Mouse (Mus musculus) ES-E14 (cell line): ENCODE results near the gene Hspb7. TPM values are rescaled to one million over a fixed set of nuclear protein-coding genes. Genes with fewer than 3 reads are reported as not detected.
A peak's percentile ranks its signal among the peaks of the same experiment; 100 is the strongest.

ENCODE experiments used
- DNase-seq: peaks from one replicate; pipeline ENCODE4 v3.0.0-alpha.2; 2013; ENCODE audit warnings: low read depth, low spot score
- H3K27ac ChIP-seq: 2 replicates; pipeline ENCODE4 v1.5.1; 2012; ENCODE audit warnings: low read depth, mild to moderate bottlenecking, low read length, moderate library complexity, mixed read lengths; ENCODE audit not compliant: poor library complexity, insufficient read depth, severe bottlenecking
- H3K36me3 ChIP-seq: 2 replicates; pipeline ENCODE4 v1.6.1; 2012; ENCODE audit warnings: mild to moderate bottlenecking, low read length, moderate library complexity, mixed read lengths; ENCODE audit not compliant: control insufficient read depth, poor library complexity, insufficient read depth, severe bottlenecking
- H3K4me1 ChIP-seq, 2 experiments: fragments of 150-350 bp in 1 of 2; sonication (generic) in 1 of 2; 2 replicates each; pipeline ENCODE4 v1.6.1; 2012; ENCODE audit warnings: low read length in 2 of 2, mild to moderate bottlenecking in 1 of 2, mixed read lengths in 1 of 2; ENCODE audit not compliant: control insufficient read depth in 2 of 2, insufficient read depth in 2 of 2, poor library complexity in 1 of 2
- H3K4me3 ChIP-seq, 2 experiments: fragments of 150-350 bp in 1 of 2; sonication (generic) in 1 of 2; 2 replicates each; pipeline ENCODE4 v1.5.1; 2012; ENCODE audit warnings: low read length in 2 of 2, low read depth in 1 of 2, mild to moderate bottlenecking in 1 of 2, mixed read lengths in 1 of 2; ENCODE audit not compliant: insufficient read depth in 1 of 2, poor library complexity in 1 of 2, severe bottlenecking in 1 of 2
- H3K9ac ChIP-seq: 2 replicates; pipeline ENCODE4 v1.6.1; 2012; ENCODE audit warnings: low read depth, mild to moderate bottlenecking, low read length, mixed read lengths; ENCODE audit not compliant: poor library complexity, insufficient read depth, severe bottlenecking
- H3K9me3 ChIP-seq: fragments of 150-350 bp; sonication (generic); 2 replicates; pipeline ENCODE4 v1.6.1; 2012; ENCODE audit warnings: low read depth, mild to moderate bottlenecking, low read length; ENCODE audit not compliant: control insufficient read depth, insufficient read depth
- CHD2 ChIP-seq: IDR thresholded peaks from 2 replicates; pipeline ENCODE4 v1.6.1; 2014; ENCODE audit warnings: mild to moderate bottlenecking, low read depth, low read length, inconsistent platforms
- HCFC1 ChIP-seq: IDR thresholded peaks from 2 replicates; pipeline ENCODE4 v1.6.1; 2012; ENCODE audit warnings: low read length, inconsistent platforms, borderline replicate concordance; ENCODE audit not compliant: insufficient read depth
- MAFK ChIP-seq: IDR thresholded peaks from 2 replicates; pipeline ENCODE4 v1.6.1; 2014; ENCODE audit warnings: mild to moderate bottlenecking, low read depth, low read length, inconsistent platforms; ENCODE audit not compliant: insufficient read depth
- ZC3H11A ChIP-seq: IDR thresholded peaks from 2 replicates; pipeline ENCODE4 v1.6.1; 2012; ENCODE audit warnings: low read depth, mild to moderate bottlenecking, inconsistent platforms, low read length, borderline replicate concordance
- ZNF384 ChIP-seq: IDR thresholded peaks from 2 replicates; pipeline ENCODE4 v1.6.1; 2012; ENCODE audit warnings: low read depth, low read length, inconsistent platforms
- in situ Hi-C, 2 experiments: fragments of 600-800 bp; cut with MboI; formaldehyde crosslinking; loops; one replicate each; pipeline ENCODE4 v1.15.1; 2025; ENCODE audit warnings: low sequenced_read_pairs in 2 of 2, inconsistent platforms in 1 of 2; ENCODE audit not compliant: unreplicated experiment in 2 of 2
- total RNA-seq: library from RNA; depleted of rRNA; stranded (reverse); fragments of 300-350 nt; gene quantifications from 2 replicates; pipeline ENCODE4 v1.2.3, GENCODE M21; 2012

The Hspb7 gene
- total RNA-seq, 1 experiment = not detected

DNA sequence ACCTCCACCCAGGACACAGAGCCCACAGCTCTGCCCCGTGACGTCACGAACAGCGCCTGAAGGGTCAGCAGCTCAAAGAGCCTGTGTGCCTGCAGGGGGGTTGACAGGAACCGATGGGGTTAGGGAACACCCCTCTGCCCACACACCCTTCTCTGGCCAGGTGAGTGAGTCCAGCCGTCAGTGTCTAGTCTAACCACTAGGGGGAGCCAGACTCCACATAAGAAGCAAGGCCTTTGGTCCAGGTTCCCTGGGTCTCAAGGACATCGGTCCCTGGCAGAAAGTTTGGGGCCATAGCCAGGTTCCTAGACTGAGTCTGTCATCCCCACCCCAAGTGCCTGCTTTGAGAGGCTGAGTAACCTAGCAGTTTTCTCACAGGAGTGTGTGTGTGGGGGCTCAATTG is 35.3 kb upstream of the Hspb7 start:
- Histone ChIP-seq H3K9me3 (no peaks in the 10 kb centered on the region), H3K9ac (no peak overlapping the region), H3K36me3 (no peaks in the 10 kb centered on the region), H3K4me1 (peaks cover 1 to 16% of the 10 kb centered on the region in 2 experiments; a peak in 3 of 4 replicates), H3K4me3 (no peak overlapping the region), H3K27ac (no peak overlapping the region)
- DNase-seq = peak; percentile 83
- TF ChIP-seq ZC3H11A = peak; percentile 41; the same call in 1 of the 2 replicates
- no peak for TF ChIP-seq MAFK
- TF ChIP-seq ZNF384 = peak; percentile 54; the same call in 1 of the 2 replicates
- in situ Hi-C loops = no loop called here

- no peaks in the 10 kb centered on the region for H3K36me3 ChIP-seq
- in situ Hi-C loops = no loop called here
- no peak for TF ChIP-seq MAFK
- TF ChIP-seq HCFC1 = no peak
- no peak for TF ChIP-seq CHD2
- no peak for TF ChIP-seq ZC3H11A
- no peak for TF ChIP-seq ZNF384
- H3K9me3 ChIP-seq = no peaks in the 10 kb centered on the region
- H3K27ac ChIP-seq = no peak overlapping the region
- H3K4me3 ChIP-seq = no peak overlapping the region
- H3K9ac ChIP-seq = no peak overlapping the region
- H3K4me1 ChIP-seq = peaks cover 1 to 16% of the 10 kb centered on the region in 2 experiments; a peak in 3 of 4 replicates
- DNase-seq = no peak
Observed at GRCm38 (mm10) chr4:141386150-141386549, 34.4 kb upstream of the Hspb7 start.

- peak; percentile 66 for DNase-seq
- in situ Hi-C loops = no loop called here
- TF ChIP-seq MAFK (no peak), ZC3H11A (peak; percentile 51; the same call in 1 of the 2 replicates)
- Histone ChIP-seq H3K4me1 (peaks cover 1 to 13% of the 10 kb centered on the region in 2 experiments; a peak in 3 of 4 replicates), H3K9me3 (no peaks in the 10 kb centered on the region), H3K27ac (no peak overlapping the region), H3K4me3 (no peak overlapping the region), H3K36me3 (no peaks in the 10 kb centered on the region), H3K9ac (no peak overlapping the region)
Observed at GRCm38 (mm10) chr4:141387093-141387784, 33.3 kb upstream of the Hspb7 start.

DNA sequence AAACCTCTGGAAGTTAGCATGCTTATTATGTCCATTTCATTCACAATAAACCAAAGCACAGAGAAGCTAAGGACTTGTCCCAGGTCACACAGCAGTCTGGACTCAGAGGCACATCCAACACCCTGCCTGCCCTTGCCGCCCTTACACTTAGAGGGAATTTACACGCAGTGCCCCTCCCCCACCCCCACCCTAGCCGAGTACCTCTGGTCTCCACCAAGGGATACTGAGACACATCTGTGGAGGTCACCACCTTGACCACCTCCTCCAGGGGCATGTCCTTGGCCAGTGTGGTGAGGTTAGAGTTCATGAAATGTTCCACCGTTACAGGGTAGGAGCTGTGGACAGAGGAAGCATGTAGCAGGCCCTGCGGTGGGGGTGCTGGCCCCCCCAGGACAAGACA is 32.6 kb upstream of the Hspb7 start:
- in situ Hi-C loops = no loop called here
- H3K9me3 ChIP-seq = no peaks in the 10 kb centered on the region
- DNase-seq = no peak
- H3K4me3 ChIP-seq = no peak overlapping the region
- peaks cover under 1 to 8% of the 10 kb centered on the region in 2 experiments; a peak in 3 of 4 replicates for H3K4me1 ChIP-seq
- H3K9ac ChIP-seq = no peak overlapping the region
- no peak for TF ChIP-seq CHD2
- H3K36me3 ChIP-seq = no peaks in the 10 kb centered on the region
- H3K27ac ChIP-seq = no peak overlapping the region

DNA sequence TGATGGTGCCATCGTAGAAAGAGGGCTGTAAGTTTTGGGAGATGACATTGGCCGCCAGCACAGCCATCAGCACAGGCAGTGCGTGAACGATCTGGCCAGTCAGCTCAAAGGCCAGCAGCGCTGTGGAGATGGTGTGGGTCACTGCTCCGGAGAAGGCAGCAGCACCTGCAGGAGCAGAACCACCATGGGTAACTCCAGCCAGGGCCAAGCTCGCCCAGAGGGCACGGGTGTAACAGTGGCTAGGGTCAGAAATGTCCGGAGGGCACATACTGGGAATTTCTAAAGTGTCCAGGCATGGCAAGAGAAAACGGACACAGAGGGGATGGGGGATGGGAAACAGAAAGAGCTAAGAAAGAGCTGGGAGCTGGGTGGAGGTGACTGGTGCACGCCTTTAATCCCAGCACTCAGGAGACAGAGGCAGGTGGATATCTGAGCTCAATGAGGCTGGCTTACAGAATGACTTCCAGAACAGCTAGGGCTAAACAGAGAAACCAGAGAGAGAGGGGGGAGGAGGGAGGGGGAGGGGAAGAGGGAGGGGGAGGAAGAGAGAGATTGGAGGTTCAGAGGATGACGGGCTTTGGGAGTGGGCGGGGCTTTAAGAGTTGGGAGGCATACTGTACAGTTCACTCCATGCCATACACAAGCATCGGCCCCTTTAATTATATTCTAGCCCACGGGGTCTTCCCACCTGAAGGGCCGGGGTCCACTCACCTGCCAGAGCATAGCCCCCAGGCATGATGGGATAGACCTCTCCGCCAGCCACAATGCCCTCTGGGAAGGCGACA is 31.0 kb upstream of the Hspb7 start:
- H3K9me3 ChIP-seq = no peaks in the 10 kb centered on the region
- no peak for DNase-seq
- H3K4me1 ChIP-seq = peaks cover 0 to 9% of the 10 kb centered on the region in 2 experiments; a peak in 2 of 4 replicates
- no peaks in the 10 kb centered on the region for H3K36me3 ChIP-seq
- H3K4me3 ChIP-seq = peak overlapping the region; percentile 0 to 39; a peak in 2 of 4 replicates
- no peak overlapping the region for H3K27ac ChIP-seq
- in situ Hi-C loops = no loop called here
- no peak overlapping the region for H3K9ac ChIP-seq
- TF ChIP-seq HCFC1 = no peak
- TF ChIP-seq CHD2 = no peak
- TF ChIP-seq MAFK = no peak
- TF ChIP-seq ZNF384 = no peak
- no peak for TF ChIP-seq ZC3H11A
